Mouse (Mus musculus) gastrocnemius, adult 8-10 months (tissue): ENCODE data around the gene Glis1. TPM values are rescaled to one million over a fixed set of nuclear protein-coding genes. Genes with fewer than 3 reads are reported as not detected.
A peak's percentile ranks its signal among the peaks of the same experiment; 100 is the strongest.

Experiments used
- DNase-seq, 2 experiments: peaks; one replicate each; pipeline ENCODE4 v3.0.0; 2022; ENCODE audit warnings: low spot score in 2 of 2
- total RNA-seq, 4 experiments: library from RNA; stranded (reverse); gene quantifications; 2 replicates each; pipeline ENCODE4 v1.2.4; 2022

The Glis1 gene
- total RNA-seq, 4 experiments from 2014 or later: 0.12 to 0.58 (median 0.31) TPM; not detected in 1

GRCm38 (mm10) chr4:107452266-107453015 is 18.1 kb downstream of the Glis1 start:
- no peak for DNase-seq

GRCm38 (mm10) chr4:107453141-107453984 is 19.0 kb downstream of the Glis1 start:
- DNase-seq: peak; percentile 61 to 74

DNA sequence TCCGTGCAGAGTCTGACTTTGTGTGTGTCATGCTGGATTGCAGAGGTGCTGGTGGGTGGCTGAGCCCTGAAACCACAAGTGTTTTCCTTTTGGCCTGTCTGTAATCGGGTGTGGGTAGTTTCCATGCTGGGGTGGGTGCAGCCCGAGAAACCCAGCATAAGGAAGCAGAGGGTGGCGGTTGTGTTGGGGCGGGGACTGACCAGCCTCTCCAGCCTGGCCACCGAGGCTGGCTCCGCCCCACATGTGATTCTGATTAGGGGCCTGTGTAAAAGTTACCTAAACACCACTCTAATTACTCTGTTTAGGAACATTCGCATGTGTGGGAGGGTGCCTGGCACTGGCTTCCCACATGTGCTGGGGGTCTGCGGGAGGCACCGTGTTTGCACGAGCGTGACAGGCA is 23.2 kb downstream of the Glis1 start:
- DNase-seq: no peak

GRCm38 (mm10) chr4:107458907-107459306 is 24.5 kb downstream of the Glis1 start:
- no peak for DNase-seq

- DNase-seq: no peak
Measured at GRCm38 (mm10) chr4:107459461-107459860, 25.1 kb downstream of the Glis1 start.

DNA sequence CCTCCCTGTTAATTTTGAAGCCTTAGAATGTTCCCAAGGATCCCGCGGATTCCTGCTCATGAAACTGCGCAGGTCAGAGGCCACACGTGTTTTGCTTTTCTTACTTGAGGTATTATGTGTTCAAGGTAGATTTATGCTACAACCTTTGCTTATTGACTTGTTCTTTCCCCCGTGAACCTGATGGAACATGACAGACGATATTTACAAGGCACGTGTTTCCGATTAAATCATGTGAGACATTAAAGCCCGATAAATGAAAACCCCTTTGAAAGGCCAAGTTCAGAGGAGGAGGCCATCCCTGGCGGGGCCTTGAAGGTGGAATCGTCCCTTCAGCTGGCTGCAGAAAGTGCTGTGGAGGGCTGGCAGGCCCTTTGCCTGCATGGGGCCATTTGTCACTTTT is 26.1 kb downstream of the Glis1 start:
- DNase-seq: no peak

DNA sequence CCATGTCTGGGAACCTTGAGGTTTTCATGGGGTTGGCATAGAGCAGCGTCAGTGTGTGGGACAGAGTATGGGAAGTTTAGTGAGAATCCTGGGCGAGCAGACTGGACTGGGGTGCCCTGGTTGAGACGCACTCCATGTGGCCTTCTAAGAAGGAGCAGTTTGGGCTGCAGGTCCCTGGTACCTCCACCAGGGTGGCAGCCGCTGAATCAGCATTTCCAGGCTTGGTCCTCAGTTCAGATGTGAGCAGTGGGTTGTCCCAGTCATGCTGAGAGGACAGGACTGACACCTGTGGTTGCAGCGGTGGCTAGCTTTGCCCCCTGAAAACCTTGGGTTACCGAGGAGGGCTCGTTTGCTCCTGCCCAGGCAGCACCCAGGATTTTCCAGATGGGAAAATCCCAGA is 33.4 kb downstream of the Glis1 start:
- no peak for DNase-seq

GRCm38 (mm10) chr4:107468264-107468663 is 33.9 kb downstream of the Glis1 start:
- no peak for DNase-seq

GRCm38 (mm10) chr4:107468768-107469167 is 34.4 kb downstream of the Glis1 start:
- no peak for DNase-seq

GRCm38 (mm10) chr4:107476266-107476665 is 41.9 kb downstream of the Glis1 start:
- no peak for DNase-seq

DNA sequence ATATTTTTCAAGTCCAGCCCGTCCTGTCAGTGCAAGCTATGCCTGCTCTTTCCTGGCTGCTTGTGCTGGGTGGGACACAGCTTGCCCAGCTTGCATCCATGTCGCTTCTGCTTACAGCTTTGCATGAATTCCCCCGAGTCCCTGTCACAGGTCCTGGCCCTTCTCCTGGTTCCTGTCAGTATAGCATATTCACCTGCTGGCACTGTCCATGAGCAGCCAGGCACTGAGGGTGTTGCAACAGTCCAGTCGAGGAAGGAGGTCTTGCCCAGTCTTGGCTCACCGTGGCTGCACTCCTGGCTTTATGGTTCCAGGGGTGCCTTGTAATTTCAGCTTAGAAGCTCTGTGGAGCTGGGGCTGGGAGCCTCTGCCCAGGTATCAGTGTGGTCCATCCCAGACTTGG is 44.6 kb downstream of the Glis1 start:
- peak in 1 of 2 experiments; percentile 15 for DNase-seq

DNA sequence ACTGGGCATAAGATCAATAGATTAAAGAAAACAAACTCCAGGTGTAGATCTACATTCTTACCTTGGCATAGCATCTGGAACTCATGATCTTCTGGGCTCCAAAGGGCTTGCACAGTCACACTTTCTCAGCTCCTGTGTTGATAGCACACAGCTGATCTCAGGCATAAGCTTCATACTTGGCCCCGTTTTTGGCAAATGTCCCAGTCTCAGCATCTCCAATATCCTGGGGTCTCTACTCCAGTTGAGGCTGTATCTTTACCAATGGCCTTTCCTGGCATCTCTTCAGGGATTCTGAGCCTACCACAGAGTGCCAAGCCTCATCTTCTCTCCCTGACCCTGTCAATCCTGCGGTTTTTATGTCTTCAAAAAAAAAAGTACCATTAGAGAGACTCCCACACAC is 48.1 kb downstream of the Glis1 start:
- no peak for DNase-seq

DNA sequence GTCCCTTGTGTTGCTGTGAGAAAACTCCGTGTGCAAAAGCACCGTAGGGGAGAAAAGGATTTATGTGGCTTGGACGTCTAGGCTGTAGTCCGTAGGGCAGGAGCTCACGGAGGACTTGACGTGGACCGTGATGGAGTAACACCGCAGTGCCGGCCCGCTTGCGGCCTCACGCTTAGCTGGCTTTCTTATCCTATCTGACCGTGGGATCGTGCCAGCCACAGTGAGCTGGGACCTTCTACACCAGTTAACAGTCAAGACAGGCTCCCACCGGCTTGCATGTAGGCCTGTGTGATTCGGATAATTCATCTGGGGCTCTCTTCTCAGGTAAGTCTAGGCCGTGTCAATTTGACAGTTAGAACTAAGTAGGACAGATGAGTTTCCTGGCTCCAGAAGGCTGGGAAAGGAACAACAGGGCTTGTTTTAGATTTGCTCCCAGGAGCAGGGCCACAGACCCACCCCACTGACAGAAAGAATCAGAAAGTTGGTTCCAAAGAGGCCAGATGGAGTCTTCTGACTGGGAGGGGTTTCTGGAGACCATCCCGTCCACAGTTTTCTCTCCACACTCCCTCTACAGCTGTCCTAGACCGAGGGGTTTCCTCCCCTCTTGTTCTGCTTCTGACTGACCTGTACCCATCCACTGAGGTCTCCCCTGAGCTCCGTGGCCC is 49.3 kb downstream of the Glis1 start:
- no peak for DNase-seq

DNA sequence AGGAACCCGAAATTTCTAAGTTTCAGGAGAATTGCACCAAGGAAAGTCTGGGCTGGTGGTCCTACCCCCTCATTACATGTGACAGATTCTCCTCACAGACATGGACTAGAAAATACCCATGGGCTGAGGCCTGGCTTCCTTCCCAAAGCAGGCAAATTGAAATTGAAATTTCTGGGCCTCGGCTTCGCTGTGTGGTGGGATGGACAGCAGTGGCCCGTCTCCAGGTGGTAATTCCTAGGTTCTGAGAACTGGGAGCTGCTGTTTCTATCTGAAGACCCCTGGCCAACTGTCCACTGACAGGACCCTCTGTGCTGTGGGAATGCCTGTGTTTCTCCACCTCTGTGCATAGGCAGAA is 49.8 kb downstream of the Glis1 start:
- no peak for DNase-seq

GRCm38 (mm10) chr4:107485903-107486302 is 51.5 kb downstream of the Glis1 start:
- DNase-seq: no peak

DNA sequence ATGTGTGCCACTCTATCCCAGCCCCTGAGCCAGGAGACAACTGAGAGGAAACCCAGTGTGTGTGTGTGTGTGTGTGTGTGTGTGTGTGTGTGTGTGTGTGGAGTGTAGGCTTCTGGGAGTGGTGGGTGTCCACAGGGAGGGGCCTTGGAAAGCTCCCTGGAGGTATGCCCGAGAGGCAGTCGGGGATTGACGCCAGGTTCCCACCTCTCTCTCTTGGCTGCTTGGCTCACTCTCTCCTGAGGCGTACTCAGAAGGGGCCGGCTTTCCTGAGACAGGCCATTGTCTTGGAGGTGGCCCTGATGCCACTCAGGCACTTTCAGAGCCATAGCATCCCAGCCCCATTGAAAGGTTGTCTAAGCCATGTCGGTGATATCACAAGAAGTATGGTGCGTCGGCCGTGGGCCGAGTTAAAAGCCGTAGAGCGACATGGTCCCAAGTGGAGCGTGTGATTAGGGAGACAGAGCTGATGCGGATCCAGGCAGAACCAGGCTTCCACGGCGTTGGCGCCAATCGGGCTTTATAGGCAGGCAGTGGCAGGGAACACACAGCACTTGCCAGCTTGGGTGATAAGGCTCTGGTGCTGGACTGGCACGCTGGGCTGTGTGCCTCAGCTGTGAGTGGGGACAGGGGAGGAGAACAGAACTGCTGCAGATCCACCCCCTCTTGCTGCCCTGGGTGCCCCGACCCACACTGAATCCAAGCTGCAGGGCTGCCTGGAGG is 54.9 kb downstream of the Glis1 start:
- DNase-seq: no peak

DNA sequence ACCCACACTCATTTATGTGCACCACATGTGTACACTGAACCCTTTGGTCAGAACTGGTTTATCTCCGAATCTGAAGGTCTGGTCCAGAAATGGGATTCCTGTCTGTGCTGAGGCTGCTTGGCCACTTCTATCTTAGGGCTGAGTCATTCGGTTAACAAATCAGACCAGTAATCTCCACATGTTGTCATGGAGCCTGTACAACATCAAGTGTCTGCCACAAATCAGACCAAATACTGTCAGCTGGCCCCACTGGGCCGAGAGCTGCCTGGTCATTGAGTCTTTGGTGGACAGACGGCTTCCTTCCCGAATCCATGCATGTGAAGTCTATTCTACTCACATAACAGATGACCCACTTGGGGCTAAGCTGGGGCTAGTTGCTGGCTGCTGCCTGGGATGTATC is 58.6 kb downstream of the Glis1 start:
- no peak for DNase-seq

GRCm38 (mm10) chr4:107495751-107496430 is 61.5 kb downstream of the Glis1 start:
- no peak for DNase-seq

DNA sequence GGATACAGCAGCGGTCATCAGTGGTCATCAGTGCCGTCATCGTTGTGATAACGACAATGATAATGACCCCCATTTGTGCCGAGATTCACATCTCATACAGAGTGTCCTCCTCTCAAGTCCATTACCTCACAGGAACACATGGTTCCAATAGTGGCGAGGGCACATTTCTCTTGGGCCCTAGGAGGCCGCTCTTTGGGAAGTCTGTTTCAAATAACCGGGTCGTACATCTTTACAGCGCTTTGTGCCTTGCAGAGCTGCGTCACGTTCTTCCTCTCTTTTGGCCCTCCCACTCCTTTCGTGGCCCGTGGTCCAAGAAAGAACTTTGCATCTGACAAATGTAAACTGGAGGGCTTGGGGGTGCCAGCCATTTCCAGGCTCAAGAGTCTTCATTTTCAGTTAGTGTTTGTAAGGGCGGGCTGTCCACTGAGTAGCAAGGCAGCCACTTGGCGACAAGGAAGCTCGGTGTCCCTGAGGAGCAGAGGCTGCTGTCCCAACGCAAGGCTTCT is 63.1 kb downstream of the Glis1 start:
- no peak for DNase-seq

DNA sequence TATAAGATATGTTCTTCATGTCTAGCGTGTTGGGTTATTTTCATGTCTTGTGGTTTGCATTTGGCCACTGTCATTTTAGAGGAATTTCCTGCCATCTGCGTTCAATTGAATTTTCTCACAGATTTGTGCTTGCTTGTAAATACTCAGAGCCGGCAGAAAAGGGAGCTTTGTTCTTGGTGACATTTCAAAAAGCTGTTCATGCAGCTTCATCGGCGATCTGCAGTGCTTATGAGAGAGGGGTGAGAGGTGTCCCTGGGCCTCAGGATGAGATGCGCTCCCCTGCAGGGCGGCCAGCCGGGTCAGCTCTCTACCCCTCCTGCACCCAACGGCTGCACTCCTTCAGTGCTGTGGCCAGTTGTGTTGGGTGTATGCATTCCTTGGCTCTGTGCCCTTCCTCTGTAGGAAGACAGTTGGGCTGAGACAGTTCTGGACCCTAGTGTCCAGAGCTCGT is 68.2 kb downstream of the Glis1 start:
- DNase-seq: no peak

GRCm38 (mm10) chr4:107514981-107515380 is 80.6 kb downstream of the Glis1 start:
- peak; percentile 49 to 56 for DNase-seq
